ENCODE assay signal across 26 mouse cellular contexts in the genomic region with DNA sequence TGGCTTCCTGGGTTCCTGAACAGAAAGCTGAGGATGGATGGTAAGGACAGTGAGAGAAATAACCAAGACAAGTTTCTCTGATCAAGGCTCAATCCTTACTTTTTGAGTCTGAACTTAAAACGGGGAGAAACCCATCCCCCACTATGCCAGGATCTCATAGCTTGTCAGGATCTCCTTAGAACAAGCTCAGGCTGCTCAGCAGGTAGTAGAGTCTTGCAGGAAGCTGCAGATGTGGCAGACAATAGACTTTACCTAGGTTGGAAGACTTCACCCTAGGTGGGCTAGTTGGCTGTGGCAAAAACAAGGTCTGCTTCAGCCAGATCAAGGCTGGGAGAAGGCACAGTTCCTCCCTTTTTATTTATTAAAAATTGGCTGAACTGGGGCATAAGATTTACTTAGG. TPM values are rescaled to one million over a fixed set of nuclear protein-coding genes. Genes with fewer than 3 reads are reported as not detected.
DNase-seq lines count a peak whose midpoint lies in the region; ATAC-seq lines count a peak whose summit lies in the region.
"Had no signal": no experiment of that assay in that cellular context is flagged by ENCODE, and none has a peak within 500 bp of the region (broad histone marks: within the 10 kb centered on the region; RNA-seq: fewer than 3 reads in every experiment).

No protein-coding gene starts in this region.

- ATAC-seq in kidney, embryonic 15.5 days (replicated peaks; ENCODE audit: low FRiP score), result no peak
- ATAC-seq: activated CD4-positive, CD25-positive, alpha-beta regulatory T cell, adult 4 months; CD4-positive, CD25-positive, alpha-beta regulatory T cell, adult 4 months; Patski had no signal

- H3K36me3 ChIP-seq in kidney, embryonic 15.5 days, result no peaks in the 10 kb centered on the region
- H3K36me3 ChIP-seq: G1E had no signal

- no peak overlapping the region for H3K9ac ChIP-seq in kidney, embryonic 15.5 days

- H3K9me3 ChIP-seq in kidney, embryonic 15.5 days (replicated peaks), result no peaks in the 10 kb centered on the region
- H3K9me3 ChIP-seq: G1E had no signal

- H3K27ac ChIP-seq in kidney, embryonic 15.5 days, result no peak overlapping the region

- H3K4me2 ChIP-seq in kidney, embryonic 15.5 days, result no peak overlapping the region

- 29% methylated on average over 1 of the region's 1 CpGs for WGBS in kidney, embryonic 15.5 days

- H3K27me3 ChIP-seq in kidney, embryonic 15.5 days, result no peaks in the 10 kb centered on the region
- H3K27me3 ChIP-seq: CH12.LX, Patski had no signal

- DNase-seq in ES-CJ7 (ENCODE audit: low read depth, low spot score), result peak; percentile 68
- DNase-seq in R1 (ENCODE audit: low read depth, low spot score), result peak; percentile 59
- DNase-seq in ZHBTc4 (ENCODE audit: low read depth, low spot score), result peak; percentile 10
- no peak for DNase-seq in layer of hippocampus, adult 11-12 months (ENCODE audit: low spot score)
- no peak for DNase-seq in urinary bladder, postnatal 4 days (ENCODE audit: low spot score in 2 of 2)
- DNase-seq: adrenal gland, adult 2 months; adrenal gland, adult 8-10 months; adrenal gland, postnatal 10 days; adrenal gland, postnatal 14 days; adrenal gland, postnatal 25 days; adrenal gland, postnatal 36 days; B cell, adult 2 months; cerebellum, adult 11 months; cerebellum, adult 11-12 months; cerebellum, adult 18-20 months; cerebellum, adult 2 months; cerebellum, adult 8-10 months; cerebellum, adult 9-10 months had no signal

- no peak overlapping the region for H3K4me3 ChIP-seq in kidney, embryonic 15.5 days (replicated peaks)

- no peaks in the 10 kb centered on the region for H3K4me1 ChIP-seq in kidney, embryonic 15.5 days

RNA-seq across cellular contexts. Expression of a gene that starts 3.8 kb away (rescaled TPM):
- not detected in 2 replicates for polyA plus RNA-seq in kidney, embryonic 15.5 days (2015; fragmentation: Nextera tagmentation; extraction: Ambion mirVana)
- polyA plus RNA-seq: activated CD4-positive, CD25-positive, alpha-beta regulatory T cell, adult 4 months; adrenal gland, adult 2 months; brain, embryonic 14.5 days; C2C12; CD4-positive, CD25-positive, alpha-beta regulatory T cell, adult 4 months; cerebellum, adult 2 months; G1E; Patski had no signal

RNA-seq across cellular contexts. Expression of a gene that starts 18.4 kb away (rescaled TPM):
- polyA plus RNA-seq in kidney, embryonic 15.5 days (2015; fragmentation: Nextera tagmentation; extraction: Ambion mirVana), result 0.27 TPM in 1 of 2 replicates, not detected in the other
- polyA plus RNA-seq: adrenal gland, adult 2 months; C2C12; CD4-positive, CD25-positive, alpha-beta regulatory T cell, adult 4 months; cerebellum, adult 2 months; G1E; Patski had no signal

RNA-seq across cellular contexts. Expression of a gene that starts 55.6 kb away (rescaled TPM):
- 0.42 TPM in 1 of 2 replicates, not detected in the other for polyA plus RNA-seq in kidney, embryonic 15.5 days (2015; fragmentation: Nextera tagmentation; extraction: Ambion mirVana)
- polyA plus RNA-seq: activated CD4-positive, CD25-positive, alpha-beta regulatory T cell, adult 4 months; adrenal gland, adult 2 months; brain, embryonic 14.5 days; C2C12; CD4-positive, CD25-positive, alpha-beta regulatory T cell, adult 4 months; cerebellum, adult 2 months; G1E; Patski had no signal

Comparison
In these comparisons a context has a peak if more than half of its experiments do, and no peak if none do; other contexts are left out.
1. DNase-seq: peak in ES-CJ7 (single experiment), R1 (single experiment) and ZHBTc4 (single experiment); none in layer of hippocampus, adult 11-12 months (single experiment) and urinary bladder, postnatal 4 days (0 of 2).